Mouse (Mus musculus) thymus, postnatal 0 days (tissue): ENCODE measurements around the gene Syce2. TPM values are rescaled to one million over a fixed set of nuclear protein-coding genes. Genes with fewer than 3 reads are reported as not detected.
A peak's percentile ranks its signal among the peaks of the same experiment; 100 is the strongest.
"Not testable (repeated sequence)": the region's sequence is repeated elsewhere in the genome, so short reads cannot be mapped to it uniquely, and the experiment has no call there.

Experiments
- DNase-seq: peaks from one replicate; pipeline ENCODE4 v3.0.0-alpha.2; 2015; ENCODE audit warnings: low spot score
- polyA plus RNA-seq: library from polyadenylated mRNA; unstranded; fragments of >200 nt; fragmentation: Nextera tagmentation; extraction: Ambion mirVana; gene quantifications from 2 replicates; pipeline ENCODE4 v1.2.1, GENCODE M21; 2015

Gene Syce2
- polyA plus RNA-seq = 104 and 110 TPM in 2 replicates

DNA sequence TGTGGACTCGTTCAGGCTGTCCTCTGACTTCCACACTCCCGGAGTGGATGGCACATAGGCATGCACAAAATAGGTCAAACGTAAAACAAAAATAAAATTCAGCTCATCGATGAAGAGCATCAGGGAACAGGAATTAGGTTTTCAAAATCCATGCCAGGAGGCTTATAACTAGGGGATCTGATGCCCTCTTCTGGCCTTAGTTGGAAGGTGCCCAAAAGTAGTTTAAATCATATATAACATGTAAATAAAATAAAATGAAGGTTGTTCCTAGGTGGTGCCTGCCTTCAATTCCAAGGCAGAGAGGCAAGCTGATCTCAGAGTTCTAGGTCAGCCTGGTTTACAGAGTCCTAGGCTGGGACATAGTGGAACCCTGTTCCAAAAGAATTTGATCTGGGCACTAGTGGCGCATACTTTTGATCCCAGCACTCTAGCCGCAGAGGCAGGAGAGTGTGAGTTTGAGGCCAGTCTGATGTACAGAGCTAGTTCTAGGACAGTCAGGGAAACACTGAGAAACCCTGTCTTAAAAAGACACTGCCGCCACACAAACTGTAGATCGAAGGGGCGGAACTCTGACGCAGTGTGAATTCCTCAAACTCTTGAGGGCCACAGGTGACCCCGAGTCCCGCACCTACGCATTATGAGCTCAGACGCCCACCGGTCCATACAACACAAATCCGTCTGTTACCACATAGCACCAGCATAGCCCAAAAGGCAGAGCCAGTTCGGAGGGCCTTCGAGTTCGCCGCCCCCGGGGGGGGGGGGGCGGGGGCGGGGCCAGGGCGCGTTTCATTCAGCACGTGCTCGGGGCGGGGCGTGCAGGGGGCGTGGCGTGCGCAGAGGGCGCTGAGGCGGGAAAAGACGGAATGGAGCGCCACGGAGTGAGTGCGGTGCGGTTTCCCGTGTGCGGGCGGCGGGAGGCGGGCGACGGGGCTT is at the start of gene Syce2:
TSS of gene Syce2 (plus strand) at position 736 of the 933 bp plus-strand sequence.
- DNase-seq = peak; percentile 84

DNA sequence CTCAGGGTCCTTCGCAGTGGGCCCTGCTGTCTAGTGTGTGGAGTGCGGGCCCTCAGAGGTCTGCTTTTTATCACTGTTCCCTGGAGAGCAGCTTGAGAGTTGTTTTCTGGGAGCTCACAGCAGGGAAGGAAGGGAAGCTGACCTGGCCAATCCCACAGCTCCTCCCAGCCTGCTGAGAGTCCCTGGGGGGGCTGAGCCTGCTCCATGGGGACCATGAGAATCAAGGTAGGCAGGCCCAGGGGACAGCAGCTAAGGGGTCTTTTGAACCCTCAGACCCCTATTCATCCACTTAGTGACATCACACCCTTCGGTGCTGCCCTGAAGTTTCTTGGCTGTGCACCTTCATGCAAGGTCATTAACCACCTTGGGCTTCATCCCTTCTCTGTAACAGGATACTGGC is 49.2 kb upstream of the Syce2 start, which contains the start of gene Dand5:
TSS of gene Dand5 (minus strand) at position 101 of the 400 bp plus-strand sequence.
- DNase-seq = no peak

- peak; percentile 85 for DNase-seq
These were observed 48.3 kb upstream of the Syce2 start for GRCm38 (mm10) chr8:84823653-84824052.

- peak; percentile 59 for DNase-seq
These were observed 46.3 kb upstream of the Syce2 start for GRCm38 (mm10) chr8:84825636-84826035.

GRCm38 (mm10) chr8:84826518-84826917 is 45.4 kb upstream of the Syce2 start:
- not testable (repeated sequence) for DNase-seq

DNA sequence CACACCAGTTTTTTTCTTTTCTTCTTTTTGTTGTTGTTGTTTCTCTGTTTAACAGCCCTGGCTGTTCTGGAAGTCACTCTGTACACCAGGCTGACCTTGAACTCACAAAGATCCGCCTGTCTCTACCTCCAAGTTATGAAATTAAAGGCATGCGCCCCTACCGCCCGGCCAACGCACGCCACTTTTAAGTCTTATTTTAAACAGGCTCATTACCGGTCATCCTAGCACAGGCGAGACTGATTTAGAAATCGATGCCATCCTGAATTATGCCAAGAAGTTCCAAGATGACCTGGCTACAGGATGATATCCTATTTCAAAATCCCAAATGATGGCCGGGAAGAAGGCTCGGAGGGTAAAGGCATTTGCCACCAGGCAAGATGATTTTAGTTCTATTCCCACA is 40.4 kb upstream of the Syce2 start, which contains the start of gene Gadd45gip1:
TSS of gene Gadd45gip1 (plus strand) at position 33 of the 400 bp plus-strand sequence.
- peak; percentile 24 for DNase-seq

DNA sequence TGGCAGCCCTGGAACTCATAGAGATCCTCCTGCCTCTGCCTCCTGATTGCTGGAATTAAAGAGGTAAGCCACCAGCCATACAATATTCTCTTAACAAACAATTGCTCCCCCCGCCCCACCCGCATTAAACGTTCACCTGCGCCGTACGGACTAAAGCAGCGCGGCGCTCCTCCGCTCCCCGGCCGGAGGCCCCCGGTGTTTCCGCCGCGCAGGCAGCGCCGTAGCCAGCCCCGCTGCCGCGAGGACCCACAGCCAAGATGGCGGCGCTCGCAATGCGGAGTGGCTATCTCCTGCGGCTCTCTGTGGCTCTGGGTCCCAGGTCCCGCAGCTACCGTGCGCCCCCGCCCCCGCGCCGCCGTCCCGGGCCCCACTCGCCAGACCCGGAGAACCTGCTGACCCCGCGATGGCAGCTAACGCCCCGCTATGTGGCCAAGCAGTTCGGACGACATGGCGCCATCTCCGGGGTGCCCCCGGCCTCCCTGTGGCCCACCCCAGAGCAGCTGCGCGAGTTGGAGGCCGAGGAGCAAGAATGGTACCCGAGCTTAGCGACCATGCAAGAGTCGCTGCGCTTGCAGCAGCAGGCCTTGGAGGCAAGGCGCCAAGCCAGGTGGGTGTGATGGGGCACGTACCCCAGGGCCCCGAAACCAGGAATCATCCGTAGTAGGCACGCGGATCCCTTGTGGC is 39.7 kb upstream of the Syce2 start:
- peak; percentile 86 for DNase-seq

- DNase-seq = no peak
These were observed 38.9 kb upstream of the Syce2 start for GRCm38 (mm10) chr8:84832759-84833742.

DNA sequence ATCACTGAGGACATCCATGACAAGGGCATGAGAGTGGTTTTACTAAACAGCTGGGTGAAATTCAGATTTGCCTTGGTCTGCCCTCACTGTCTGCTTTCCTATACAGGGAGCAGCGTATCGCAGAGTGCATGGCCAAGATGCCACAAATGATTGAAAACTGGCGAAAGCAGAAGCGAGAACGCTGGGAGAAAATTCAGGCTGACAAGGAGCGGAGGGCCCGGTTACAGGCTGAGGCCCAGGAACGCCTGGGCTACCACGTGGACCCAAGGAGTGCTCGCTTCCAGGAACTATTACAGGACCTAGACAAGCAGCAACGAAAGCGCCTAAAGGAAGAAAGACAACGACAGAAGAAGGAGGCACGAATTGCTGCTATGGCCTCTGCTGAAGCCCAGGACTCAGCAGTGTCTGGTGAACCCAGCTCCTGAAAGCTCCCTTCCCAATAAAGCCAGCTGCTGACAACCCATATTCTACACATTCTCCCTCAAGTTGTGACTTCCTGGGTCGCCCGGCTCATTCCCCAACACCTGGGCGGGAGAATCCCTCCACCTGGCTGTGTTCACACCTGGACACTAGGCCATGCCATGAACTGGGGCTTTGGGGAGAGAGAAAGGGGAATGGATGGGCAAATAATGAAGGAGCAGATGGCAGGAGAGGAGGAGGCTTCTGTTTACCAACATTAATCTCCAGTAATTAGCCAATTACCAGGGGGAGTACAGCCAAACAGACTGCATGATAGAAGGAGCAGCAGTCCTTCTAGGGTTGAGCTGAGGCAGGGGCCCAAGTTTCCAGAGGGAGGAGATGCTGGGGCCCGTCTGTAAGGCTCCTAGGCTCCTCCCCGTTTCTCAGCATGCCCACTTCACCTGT is 37.7 kb upstream of the Syce2 start:
- no peak for DNase-seq

- no peak for DNase-seq
These were observed 36.8 kb upstream of the Syce2 start for GRCm38 (mm10) chr8:84834866-84835855.

DNA sequence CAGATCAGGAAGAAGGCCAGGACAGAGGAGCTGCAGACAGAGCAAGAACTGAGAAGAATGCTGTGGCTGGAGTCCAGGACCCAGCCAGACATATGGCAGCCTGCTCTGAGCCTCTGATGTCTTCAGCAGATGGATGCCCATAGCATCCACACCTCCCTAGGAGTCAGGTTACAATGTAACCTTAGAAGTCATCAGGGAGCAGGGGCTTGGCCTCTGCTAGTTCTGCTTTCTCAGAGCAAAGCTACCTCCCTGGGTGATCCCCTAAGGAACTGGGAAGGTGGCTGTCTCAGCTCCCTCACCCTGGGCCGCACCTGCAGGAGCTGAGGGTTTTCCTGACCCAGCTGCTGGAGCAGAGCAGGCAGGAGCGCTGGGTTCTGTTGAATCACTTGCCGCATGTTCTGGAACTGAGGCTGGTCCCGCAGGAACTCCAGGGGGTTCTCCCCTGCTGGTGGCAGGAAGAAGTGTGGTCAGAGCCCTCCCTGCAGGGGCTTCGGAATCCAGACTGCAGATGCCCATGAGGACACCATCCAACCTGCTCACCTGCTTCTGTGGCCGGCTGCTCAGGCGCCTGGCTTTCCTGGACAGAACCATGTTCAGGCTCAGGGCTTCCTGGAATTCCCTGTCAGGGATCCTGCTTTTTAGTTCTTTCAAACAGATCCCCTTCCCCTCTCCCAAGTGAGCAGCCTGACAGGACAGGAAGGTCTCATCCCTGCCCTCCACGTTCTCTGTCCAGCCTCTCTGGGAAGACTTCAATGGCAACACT is 34.6 kb upstream of the Syce2 start:
- no peak for DNase-seq

- DNase-seq = no peak
These were observed 33.9 kb upstream of the Syce2 start for GRCm38 (mm10) chr8:84837912-84838470.

DNA sequence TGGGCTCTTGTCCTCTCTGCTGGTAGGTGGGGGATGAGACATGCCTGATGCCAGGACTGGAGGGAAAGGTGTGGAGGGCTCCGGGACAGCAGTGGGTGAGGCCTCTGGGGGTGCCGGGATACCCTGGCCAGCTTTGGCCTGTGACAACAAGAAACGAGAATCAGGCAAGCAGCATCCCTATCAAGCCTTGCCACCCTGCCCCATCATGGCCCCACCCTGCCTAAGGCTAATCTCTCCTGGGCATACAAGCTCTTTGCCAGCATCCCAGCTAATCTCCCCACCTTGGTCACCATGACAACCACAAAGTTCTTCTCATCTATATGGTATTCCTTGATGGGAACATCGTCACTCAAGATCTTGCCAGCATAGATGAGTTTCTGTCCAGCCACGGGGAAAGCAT is 33.4 kb upstream of the Syce2 start:
- DNase-seq = no peak

GRCm38 (mm10) chr8:84839411-84839810 is 32.5 kb upstream of the Syce2 start:
- DNase-seq = no peak

GRCm38 (mm10) chr8:84839875-84840247 is 32.0 kb upstream of the Syce2 start:
- DNase-seq = no peak

GRCm38 (mm10) chr8:84840248-84840999 is 31.5 kb upstream of the Syce2 start, which contains the start of gene Rad23a:
Gene Rad23a (minus strand): TSS chr8:84840665.
- peak; percentile 95 for DNase-seq

DNA sequence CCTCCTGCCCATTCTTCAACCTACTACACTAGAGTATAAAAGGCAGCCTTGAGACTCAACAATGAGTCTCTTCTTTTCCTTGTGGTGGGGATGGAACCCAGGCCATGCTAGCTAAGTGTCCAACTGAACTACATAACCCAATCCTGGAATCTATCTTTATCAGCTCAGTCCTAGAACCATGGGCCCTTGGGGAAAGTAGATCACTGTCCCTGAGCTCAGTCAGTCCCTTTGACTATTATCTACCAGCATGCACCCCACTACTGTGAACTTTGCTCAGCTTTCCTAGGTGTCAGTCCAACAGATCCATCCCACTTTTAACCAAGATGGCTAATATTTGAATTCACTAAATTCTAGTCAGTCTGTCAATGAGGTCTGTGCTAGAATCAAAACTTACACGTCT is 30.4 kb upstream of the Syce2 start:
- DNase-seq = no peak
